Mouse (Mus musculus) brown adipose tissue, adult 24 weeks (tissue): ENCODE data around the gene Lrrc25. TPM values are rescaled to one million over a fixed set of nuclear protein-coding genes. Genes with fewer than 3 reads are reported as not detected.

Source experiments
- H3K27ac ChIP-seq: fragments of 200-500 bp; replicated peaks from 2 replicates; pipeline ENCODE4 v1.5.1; 2012; ENCODE audit warnings: low read depth, mild to moderate bottlenecking, low read length
- H3K4me1 ChIP-seq: fragments of 200-500 bp; 2 replicates; pipeline ENCODE4 v1.6.1; 2012; ENCODE audit warnings: low read length, mixed read lengths; ENCODE audit not compliant: control insufficient read depth, insufficient read depth, insufficient read length
- H3K4me3 ChIP-seq: fragments of 200-500 bp; 2 replicates; pipeline ENCODE4 v1.5.1; 2012; ENCODE audit warnings: low read depth, mild to moderate bottlenecking, low read length, moderate library complexity; ENCODE audit not compliant: insufficient read depth
- polyA plus RNA-seq: library from polyadenylated mRNA; stranded (reverse); fragments of >200 nt; gene quantifications from 2 replicates; pipeline ENCODE4 v1.2.4, GENCODE M21; 2012; ENCODE audit not compliant: missing spikeins, insufficient read depth, insufficient read length

Gene Lrrc25
- polyA plus RNA-seq, 1 experiment = 2.0 TPM

DNA sequence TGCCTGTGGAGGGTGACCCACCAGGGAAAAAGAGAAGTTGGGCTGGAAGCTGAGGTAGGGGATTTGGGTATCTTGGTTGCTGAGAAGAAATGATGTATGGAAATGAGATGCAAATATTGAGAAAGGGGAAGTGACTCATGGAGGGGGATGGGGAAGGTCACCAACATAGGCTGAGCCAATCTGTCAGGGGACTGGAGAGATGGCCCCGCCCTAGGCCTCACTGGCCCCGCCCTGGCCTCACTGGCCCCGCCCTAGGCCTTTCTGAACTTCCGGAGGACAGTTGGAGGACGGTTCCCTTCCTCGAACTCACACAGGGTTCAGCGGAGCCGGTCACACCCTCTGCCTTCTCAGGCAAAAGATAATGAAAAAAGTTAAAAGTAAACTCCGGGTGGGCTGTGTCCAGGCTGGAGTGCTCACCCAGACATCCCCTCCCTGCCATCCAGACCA, 3.0 kb downstream of the Lrrc25 start:
- Histone ChIP-seq H3K4me3 (no peak overlapping the region; the same call in 1 of the 2 replicates), H3K4me1 (no peaks in the 10 kb centered on the region), H3K27ac (no peak overlapping the region)

DNA sequence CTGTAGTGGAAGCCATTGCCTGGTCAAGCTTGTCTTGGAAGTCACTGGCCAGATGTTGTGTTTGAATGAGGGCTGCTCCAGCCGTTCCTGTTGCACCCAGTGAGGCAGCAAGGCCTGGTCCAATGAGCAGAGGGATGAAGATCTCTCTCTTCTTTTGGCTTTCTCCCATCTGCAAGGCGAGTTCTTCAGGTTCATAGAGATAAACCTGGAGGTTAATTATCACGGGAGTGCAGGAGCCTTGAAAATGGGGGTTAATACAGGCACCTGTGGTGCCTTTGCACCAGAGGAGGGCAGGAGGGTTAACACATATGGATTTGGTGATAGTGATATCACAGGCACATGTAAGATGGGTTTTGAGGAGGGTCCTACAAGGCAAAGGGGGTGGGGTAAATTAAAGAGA, 6.3 kb downstream of the Lrrc25 start:
- Histone ChIP-seq H3K4me3 (no peak overlapping the region), H3K4me1 (no peaks in the 10 kb centered on the region), H3K27ac (no peak overlapping the region)

DNA sequence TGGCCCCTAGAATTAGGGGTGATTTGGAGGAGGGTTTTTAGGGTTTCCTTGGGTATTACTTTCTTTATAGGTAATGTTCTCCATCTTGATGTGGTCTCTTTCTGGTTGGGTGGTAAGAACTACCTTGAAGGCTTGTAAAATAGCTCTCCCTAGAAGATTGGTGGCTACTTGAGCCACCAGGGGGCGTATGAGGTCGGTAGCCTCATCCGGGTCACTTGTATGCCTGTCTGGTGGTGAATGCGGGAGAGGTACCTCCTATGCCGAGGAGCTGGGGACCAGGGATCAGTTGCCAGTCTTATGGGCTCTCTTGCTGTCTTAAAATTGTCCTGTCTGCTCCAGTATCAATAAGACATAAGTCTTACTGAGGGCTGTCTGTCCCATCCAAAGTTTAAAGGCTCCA, 9.1 kb downstream of the Lrrc25 start:
- H3K4me3 ChIP-seq = no peak overlapping the region
- no peak overlapping the region for H3K27ac ChIP-seq

DNA sequence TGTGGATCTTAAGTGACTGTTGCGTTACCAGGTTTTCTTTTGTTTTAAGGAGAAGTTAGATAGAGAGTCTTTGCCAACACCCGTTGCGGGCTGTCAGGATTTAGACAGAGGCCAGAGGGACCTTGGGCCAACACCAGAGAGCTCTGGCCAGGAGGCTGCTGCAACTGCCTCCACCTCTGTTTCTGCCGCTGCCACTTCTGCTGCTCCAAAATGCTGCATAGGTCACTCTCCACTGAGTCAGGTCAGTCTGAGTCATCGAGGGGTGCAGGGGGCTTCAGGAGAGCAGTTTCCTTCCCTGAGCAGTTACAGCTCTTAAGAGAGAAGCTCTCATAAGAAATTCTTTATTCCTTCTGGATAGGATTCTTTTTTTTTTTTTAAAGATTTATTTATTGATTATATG, 11.1 kb downstream of the Lrrc25 start:
- no peak overlapping the region for H3K27ac ChIP-seq
- H3K4me1 ChIP-seq = peaks cover 5% of the 10 kb centered on the region
- H3K4me3 ChIP-seq = no peak overlapping the region

More for the DNA sequence above, 9.1 kb downstream of the Lrrc25 start:
- H3K4me1 ChIP-seq = no peaks in the 10 kb centered on the region

DNA sequence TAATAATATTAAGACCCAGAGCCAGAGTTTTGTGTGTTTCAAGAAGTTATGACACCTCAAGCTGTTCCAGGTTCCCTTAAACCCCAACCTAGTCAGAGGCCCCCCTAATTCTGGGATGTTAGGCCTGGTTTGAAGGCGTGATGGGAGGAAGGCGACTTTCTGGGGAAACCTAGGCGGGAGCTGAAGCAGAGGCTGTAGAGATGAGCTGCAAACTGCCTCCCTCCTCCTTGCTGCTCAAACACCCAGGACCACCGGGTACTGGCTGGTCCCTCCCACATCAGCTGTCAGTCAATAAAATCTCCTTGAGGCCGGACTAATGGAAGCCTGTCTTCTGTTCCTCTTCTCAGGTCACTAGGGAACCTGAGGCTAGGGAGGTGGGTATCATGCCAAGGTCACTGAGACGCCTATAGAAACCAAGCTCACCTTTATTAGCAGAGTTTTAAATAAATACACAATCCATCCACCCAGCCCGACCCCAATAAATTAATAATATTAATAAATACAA, 13.1 kb downstream of the Lrrc25 start:
- H3K27ac ChIP-seq = no peak overlapping the region
- no peak overlapping the region for H3K4me3 ChIP-seq
- H3K4me1 ChIP-seq = peaks cover 8% of the 10 kb centered on the region

DNA sequence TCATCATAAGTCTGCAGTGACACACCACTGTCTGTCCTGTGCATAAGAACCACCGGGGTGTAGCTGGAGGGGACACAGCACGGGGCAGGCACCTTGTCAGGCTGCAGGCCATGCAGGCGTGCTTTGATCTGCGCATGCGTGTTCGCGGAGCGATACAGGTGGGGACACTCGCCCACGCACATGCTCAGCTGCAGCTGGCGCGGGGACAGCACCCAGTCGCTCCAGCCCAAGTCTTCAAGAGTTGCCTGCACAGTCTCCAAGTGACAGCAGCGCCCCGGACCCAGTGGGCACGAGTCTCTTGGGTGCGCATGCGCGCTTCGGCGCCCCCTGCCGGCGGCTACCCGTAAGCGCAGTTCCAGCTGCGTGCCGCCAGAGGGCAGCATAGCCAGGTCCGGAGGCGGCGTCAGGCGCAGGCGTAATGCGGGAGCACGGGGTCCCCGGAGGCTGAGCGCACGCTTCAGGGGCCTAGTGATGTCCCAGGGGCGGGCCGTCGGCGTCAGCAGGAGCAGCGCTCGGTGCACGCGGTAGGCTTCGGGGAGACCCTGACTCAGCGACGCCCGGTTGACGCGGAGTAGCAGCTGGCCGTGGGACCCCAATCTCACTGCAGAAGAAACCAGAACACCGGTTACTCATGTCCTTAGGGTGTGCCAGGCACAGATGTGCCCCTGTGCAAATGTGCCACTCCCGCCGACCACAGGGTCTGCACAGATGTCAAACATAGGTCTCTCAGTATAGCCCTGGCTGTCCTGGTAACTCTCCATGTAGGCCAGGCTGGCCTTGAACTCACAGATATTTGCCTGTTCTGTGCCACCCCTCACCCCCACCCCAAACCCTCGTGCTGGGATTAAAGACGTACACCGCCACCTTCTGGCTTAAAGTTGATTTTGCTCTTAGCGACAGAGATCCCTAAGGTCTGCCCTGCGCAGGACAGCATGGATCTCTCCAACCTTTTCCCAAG, 13.9 kb downstream of the Lrrc25 start:
- Histone ChIP-seq H3K4me3 (peak overlapping the region; percentile 65), H3K4me1 (peaks cover 15% of the 10 kb centered on the region), H3K27ac (peak overlapping the region; percentile 84)

DNA sequence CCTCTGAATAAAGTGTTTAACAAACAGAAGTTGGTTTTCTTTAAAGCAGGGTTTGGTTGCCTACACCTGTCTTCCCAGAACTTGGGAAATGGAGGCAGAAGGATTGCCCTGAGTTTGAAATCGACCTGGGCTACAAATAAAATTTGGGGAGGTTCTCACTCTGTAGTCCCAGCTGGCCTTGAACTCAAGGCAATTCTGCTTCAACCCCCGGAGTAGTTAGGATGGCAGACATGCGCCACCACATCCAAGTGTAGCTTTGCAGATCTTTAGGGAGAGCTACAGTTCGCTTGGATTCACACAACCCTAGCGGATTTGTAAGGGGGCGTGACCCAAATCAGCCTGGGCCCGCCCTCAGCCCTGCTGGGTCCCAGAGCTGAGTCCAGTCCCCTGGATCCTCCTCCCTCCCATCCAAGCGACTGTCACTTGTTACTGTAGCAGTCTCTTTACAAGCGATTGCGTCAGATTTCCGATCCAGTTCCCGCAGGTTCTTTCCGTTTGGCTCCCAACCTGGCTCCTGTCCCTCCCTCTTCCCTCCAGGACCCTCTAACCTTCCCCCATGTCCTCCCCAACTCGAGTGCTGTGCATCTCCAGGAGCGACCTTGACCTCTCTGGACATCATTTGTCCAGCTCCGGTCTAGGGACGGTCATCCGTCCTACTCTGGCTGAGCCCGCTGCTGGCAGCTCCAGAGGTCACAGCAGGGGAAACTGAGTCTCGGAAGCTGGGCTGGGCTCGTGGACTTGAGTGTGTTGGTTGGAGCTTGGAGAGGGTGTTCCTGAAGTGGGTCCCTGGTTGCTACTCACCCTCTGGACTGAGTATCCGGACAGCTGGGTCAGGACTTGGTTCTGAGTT, 14.8 kb downstream of the Lrrc25 start:
- H3K27ac ChIP-seq = peak overlapping the region; percentile 84
- peak overlapping the region; percentile 65 for H3K4me3 ChIP-seq
- peaks cover 24% of the 10 kb centered on the region for H3K4me1 ChIP-seq

DNA sequence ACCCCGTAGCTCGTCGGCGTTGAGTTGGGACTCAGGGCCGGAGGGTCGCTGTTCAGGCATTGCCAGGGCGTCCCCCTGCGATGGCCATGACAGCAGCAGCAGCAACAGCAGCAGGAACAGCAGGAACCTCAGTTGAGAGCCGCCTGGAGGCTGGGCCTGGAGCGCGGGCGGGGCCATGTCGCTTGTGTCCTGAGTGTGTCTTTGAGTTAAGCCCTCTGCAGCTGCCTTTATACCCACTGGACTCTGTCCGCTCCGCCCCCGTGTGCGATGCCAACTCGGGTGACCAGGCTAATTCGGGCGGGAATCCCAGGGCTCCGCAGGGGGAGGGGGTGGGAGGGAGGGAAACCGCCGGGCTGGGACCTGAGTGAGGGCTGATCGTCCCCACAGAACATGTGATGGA, 15.5 kb downstream of the Lrrc25 start:
- Histone ChIP-seq H3K4me3 (peak overlapping the region; percentile 65), H3K27ac (peak overlapping the region; percentile 84), H3K4me1 (peaks cover 24% of the 10 kb centered on the region)

DNA sequence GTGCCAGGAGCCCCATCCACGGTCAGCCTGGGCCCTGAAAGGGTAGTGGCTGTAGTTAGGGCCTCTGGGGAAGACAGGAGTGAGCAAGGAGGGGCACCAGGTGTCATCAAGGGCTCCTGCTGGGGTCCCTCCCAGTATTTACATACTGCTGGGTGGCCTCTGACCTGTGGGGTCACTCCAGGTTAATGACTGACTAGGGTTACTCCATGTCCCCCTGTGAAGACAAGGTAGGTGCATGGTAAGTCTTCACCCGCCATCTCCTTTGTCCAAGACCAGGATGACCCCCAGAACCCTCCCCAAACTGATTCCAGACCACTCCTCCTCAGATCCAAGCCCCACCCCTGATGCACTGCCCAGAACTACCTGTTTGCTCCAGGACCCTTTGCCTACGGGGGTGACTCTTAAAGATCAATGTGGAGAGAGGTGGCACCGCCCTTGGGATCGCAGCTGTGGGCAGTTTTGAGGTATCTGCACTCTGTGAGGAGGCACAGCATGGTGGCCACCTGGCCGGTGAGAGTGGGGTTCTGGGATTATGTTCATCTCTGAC, 16.5 kb downstream of the Lrrc25 start, which contains the start of gene Gdf15:
Gdf15 (minus strand) TSS at position 111 of the 547 bp plus-strand sequence.
- peak within 1 kb of the TSS; percentile 84 for H3K27ac ChIP-seq
- peak within 1 kb of the TSS; percentile 65 for H3K4me3 ChIP-seq
- H3K4me1 ChIP-seq = peaks cover 24% of the 10 kb centered on the region

DNA sequence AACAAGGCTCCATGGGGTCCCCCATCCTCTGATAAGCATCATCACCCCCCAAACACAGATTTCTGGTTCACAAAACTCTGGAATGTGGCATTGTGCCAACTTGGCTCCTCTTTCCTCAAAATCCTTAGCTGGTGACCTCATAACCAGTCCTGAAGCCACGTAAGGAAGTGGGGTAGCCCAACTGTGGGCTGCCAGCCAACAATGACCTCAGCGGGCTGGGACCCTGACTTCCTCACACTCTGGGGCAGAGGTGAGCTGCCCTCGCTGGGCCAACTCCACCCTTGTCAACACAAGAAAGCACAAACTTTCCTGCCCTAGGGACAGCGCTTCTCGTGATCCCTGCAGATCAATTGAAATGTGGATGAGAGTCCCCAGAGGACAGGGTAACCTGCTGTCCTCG, 18.1 kb downstream of the Lrrc25 start:
- Histone ChIP-seq H3K27ac (peak overlapping the region; percentile 84), H3K4me3 (no peak overlapping the region), H3K4me1 (peaks cover 24% of the 10 kb centered on the region)

DNA sequence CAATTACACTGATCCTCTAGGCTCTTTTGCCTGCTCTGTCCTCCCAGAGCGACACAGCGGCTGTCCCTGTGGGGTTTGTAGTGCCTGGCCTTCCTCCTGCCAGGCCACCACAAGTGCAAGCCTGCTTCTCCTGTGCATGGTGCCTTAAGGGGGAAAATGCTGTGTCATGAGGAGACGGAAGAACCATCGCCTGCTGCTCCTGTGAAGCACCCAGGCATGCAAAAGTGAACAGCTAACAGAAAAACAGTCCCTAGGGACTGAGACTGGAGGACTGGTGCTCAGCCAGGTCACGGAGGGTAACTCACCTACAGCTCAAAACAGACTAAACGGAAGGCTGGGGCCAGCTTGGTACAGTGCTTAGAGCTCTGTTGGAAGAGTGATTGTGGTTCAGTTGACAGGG, 19.6 kb downstream of the Lrrc25 start:
- peak overlapping the region; percentile 84 for H3K27ac ChIP-seq
- H3K4me3 ChIP-seq = no peak overlapping the region
- peaks cover 24% of the 10 kb centered on the region for H3K4me1 ChIP-seq

DNA sequence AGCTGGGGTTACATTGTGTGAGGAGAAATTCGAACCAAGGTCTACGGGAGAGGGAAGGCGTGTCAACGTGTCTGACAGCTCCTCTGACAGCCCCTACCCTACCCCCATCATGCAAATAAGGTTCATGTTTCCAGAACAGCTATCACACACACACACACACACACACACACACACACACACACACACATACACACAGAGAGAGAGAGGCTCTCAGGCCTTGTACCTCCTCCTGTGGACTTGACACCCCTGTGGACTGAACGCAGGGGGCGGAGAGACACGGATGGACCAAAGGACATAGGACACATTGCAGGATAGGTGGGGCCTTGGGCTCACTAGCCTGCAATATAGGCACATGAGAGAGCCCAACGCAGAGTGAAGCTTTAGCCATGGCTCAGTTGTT, 20.9 kb downstream of the Lrrc25 start:
- Histone ChIP-seq H3K27ac (no peak overlapping the region), H3K4me1 (peaks cover 21% of the 10 kb centered on the region)

DNA sequence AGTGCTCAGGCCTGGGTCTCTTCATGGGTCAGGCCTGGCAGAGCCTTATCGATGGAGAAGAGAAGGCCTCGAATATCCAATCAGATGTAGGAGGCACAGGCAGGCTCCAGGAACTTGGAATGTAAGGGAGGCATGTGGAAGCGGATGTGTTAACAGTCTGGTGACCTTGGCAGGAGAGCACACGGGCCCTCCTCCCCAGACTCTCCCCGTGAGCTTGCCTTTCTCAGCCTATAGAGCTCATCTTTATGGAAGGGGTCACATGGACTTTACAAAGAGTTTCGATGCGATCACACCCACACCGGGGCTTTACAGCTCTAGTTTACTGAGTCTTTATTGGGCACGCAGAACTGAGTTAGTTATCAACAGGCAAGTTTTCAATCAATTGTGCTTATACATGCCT, 22.8 kb downstream of the Lrrc25 start:
- Histone ChIP-seq H3K4me1 (peaks cover 17% of the 10 kb centered on the region), H3K4me3 (no peak overlapping the region), H3K27ac (no peak overlapping the region)

More for the DNA sequence above, 20.9 kb downstream of the Lrrc25 start:
- no peak overlapping the region for H3K4me3 ChIP-seq

DNA sequence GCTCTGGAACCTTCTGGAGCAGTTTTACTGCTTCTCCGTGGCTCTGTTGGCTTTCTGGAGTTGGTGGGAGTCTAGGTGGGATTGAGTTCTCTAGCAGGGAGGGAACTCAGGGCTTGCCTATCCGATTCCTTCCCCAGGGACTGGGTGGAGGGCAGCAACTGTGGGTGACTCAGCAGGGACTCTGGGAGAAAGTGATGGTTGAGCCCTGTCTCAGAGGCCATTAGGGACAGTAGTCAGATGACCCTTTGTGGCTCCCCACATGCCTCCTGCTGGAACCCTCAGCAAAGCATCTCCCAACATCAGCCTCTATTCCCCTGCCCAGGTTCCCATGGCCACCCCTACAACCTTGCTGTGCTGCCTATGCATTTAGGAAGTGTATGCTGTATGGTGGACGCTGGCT, 27.1 kb downstream of the Lrrc25 start:
- Histone ChIP-seq H3K27ac (no peak overlapping the region), H3K4me1 (peaks cover 24% of the 10 kb centered on the region), H3K4me3 (no peak overlapping the region)

DNA sequence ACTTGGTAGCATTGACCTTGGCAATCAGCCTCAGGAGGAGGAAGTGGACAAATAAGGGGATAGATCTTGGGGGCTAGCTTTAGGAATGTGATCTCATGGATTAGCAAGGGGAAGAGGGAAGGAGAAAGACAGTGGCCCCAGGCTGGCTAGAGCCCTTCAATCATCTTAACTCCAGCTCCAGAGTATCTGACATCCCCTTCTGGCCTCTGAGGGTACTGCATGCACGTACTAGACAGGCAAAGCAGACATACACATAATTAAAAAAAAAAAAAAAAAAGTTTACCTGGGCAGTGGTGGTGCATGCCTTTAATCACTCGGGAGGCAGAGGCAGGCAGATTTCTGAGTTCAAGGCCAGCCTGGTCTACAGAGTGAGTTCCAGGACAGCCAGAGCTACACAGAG, 28.1 kb downstream of the Lrrc25 start:
- H3K4me1 ChIP-seq = peaks cover 34% of the 10 kb centered on the region
- no peak overlapping the region for H3K4me3 ChIP-seq
- no peak overlapping the region for H3K27ac ChIP-seq
